Mouse (Mus musculus) cerebellum, postnatal 10 days (tissue): ENCODE measurements around the gene Dynll1.

Experiments
- DNase-seq, 2 experiments: peaks; one replicate each; pipeline ENCODE4 v3.0.0; 2021; ENCODE audit warnings: mixed read lengths in 2 of 2

Dynll1 gene

DNA sequence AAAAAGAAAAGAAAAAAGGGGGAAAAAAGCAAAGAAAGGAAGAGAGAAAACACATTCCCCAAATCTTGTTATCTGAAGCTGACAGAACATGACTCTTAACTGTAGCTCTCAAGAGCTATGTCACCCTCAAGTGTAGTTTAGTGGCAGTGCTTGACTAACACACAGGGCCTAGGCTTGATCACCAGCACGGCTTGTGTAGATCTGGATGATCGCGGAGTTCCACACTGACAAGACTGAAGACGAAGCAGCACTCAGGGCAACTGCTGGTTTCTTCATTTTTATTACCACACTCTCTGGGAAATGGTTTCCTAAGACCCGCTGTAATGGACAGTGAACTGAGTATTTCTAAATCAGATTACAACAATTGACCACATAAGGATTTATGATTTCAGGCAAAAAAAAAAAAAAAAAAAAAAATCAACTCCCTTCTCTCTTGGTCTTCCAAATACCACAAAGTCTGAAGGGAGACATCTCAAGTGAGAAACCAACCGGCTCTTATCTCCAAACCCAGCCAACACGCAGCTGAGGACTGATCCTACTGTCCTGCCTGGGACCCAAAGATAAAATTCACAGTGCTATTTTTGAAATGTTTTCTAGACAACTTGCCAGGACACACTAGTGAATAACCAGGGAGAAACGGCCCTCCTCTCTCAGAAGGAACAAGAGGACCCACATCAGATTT lies 33.9 kb downstream of the Dynll1 start:
- DNase-seq = no peak

DNA sequence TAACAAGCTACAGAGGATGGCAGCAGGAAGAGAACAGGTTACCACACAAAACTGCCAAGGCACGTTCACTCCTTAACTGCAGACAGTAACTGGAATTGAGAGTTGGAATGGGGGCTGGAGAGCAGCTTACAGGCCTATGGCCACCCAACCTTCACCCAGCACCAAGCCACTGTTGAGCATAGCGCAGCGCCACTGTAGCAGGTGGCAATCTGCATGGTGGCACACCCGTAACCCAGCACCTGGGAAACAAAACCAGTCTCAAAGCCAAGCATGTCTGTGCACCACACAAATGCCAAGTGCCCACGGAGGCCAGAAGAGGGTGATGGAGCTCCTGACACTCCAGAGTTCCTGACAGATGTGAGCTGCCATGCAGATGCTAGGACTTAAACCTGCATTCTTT lies 34.5 kb downstream of the Dynll1 start:
- no peak for DNase-seq

DNA sequence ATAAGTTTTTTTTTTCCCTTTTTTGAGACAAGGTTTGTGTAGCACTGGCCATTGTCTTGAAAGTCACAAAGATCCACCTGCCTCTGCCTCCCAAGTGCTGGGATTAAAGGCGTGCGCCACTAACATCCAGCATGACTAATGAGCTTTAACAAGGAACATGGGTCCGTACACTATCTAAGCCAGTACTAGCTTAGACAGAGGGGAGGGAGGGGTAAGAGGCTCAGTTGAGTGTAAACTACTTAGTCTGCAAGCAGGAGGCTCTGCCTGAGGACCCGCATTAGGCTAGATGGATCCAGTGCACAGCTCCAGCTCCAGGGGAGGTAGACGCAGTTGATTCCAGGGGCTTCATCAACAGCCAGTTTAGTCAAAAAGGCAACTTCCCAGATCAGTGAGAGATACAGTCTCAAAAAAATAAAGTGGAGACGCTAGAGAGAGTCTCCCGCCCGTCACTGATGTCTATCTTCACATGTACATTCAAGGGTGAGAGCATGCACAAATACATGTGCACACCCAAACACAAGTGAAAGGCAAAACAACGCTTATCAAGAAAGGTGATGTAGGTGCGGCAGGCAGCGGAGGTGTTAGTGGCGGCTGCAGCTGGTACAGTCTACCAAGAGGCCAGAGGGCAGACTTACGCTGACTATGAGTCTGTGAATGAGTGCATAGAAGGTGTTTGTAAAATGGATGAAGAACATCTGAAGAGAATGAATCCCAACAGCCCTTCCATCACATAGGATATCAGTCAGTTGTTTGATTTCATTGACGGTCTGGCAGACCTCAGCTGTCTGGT lies 38.1 kb downstream of the Dynll1 start:
- DNase-seq = no peak

DNA sequence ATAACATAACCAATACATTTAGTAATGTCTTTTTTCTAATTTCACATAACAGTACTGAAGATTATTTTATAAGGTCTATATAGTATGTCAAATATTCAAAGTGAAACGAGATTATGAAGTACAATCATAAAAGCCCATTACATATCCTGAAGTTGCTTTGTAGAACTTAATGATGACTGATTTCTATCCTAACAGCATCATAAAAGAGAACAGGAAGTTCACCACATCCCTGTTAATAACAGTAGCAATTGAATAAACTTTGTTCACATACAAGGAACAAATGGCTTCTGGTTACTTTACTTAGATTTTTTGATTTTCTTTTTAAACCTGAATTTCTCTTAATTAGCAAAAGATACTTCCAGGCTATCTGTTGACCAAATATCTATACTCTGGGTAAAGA lies 38.9 kb downstream of the Dynll1 start:
- DNase-seq = no peak

DNA sequence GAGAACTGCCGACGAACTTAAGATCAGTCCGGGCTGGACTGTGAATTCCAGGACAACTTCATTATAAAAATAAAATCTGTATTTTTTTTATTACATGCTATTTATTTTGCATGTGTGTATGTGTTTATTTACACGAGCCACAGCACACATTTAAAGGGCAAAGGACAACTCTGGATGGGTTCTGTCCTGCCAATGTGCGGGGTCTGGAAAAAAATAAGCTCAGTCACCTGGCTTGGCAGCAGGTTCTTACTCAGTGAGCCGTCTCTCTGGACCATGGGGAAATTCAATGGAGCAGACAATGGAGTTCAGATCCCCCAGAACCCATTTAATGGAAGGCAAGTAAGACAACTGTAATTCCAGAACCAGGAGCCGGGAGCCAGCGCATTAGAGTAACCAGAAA lies 39.7 kb downstream of the Dynll1 start:
- DNase-seq = no peak

DNA sequence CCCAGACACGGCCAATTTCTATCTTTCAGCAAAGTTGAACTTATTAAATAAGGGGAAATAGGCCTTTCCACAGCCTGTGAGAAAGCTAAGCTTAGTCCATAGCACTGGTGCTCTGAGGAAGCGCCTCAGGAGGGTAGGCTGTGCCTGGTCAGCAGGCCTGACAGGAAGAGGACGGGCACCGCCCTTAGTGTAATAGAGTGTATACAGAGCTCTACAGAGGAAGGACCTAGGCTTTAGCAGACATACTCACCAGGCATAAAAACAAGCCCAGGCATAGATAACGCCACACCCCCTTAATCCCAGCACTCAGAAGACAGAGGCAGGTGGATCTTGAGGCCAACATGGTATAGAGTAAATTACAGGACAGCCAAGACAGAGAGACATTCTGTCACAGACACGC lies 40.4 kb downstream of the Dynll1 start:
- no peak for DNase-seq

DNA sequence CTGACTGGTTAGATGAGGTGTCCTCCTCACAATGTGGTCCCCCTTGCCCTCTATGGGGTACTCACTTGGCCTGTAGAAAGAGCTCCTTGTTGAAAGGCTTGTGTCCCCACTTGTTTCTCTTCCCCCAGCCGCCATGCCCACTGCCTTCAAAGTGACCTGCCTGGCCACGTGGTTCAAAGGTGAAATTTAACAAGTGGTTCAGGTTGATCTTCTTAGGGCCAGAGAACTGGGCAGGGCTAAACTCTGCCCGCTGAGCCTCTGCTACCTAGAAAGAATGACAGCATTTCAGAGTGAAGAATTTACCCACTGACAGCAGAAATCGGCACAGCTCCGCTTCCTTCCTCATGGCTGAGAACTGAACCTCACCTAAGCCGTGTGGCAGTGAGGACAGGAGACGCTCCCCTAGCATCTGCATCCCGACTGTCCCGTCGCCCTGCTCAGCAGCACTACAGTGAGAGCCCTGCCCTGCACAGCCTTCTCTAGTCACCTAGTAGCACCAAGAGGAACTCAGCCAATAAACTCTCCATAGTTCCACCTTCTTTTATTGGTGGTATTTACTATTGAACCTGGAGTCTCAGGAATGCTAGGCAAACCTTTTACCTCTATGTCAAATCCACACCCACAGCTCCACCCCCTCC lies 43.8 kb downstream of the Dynll1 start:
- DNase-seq = no peak

DNA sequence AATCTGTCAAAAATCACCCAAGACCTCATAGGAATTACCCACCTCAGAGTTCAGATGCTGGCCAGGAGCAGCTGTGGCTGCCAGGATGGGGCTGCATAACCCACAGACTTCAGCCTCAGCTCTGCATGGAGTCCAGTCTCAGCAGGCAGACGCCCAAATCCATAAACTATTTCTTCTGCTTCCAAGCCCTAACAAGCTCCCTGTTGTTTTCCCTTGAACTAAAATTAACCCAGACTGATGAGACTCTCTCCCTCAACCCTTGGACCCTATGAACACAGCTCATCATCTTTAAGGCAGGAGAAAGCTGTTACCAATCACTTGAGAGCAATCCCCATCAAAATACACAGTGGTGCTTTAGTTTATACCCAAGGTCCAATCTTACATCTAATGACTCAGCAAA lies 45.3 kb downstream of the Dynll1 start:
- DNase-seq = no peak
